Mouse (Mus musculus) testis, postnatal 10 days (tissue): Measurements from ENCODE around the gene Tmc7.

Experiments
- DNase-seq: peaks from one replicate; pipeline ENCODE4 v3.0.0; 2021; ENCODE audit warnings: low spot score

The Tmc7 gene

GRCm38 (mm10) chr7:118585856-118586255 is 1.3 kb upstream of the Tmc7 start:
- DNase-seq, result no peak

- no peak for DNase-seq
Observed at GRCm38 (mm10) chr7:118584926-118585325, 390 bp upstream of the Tmc7 start.

DNA sequence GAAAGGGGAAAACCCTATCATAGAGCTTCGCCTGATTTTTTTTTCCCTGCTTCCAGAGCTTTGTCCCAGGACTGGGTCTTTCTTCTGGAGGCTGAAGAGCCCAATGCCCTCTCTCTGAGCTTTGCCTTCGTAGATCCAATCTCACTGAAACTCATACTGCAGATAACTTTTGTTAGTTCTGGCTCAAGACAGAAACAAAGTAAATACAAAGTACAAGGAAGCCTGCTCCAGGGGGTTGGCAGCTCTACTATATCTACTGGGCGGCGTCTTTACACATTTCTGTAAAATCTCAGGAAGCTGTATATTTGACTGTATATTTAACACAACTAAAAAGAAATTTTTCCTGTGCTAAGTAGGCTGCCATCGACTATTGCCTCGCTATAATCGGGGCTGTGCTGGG is 715 bp downstream of the Tmc7 start:
- no peak for DNase-seq

DNA sequence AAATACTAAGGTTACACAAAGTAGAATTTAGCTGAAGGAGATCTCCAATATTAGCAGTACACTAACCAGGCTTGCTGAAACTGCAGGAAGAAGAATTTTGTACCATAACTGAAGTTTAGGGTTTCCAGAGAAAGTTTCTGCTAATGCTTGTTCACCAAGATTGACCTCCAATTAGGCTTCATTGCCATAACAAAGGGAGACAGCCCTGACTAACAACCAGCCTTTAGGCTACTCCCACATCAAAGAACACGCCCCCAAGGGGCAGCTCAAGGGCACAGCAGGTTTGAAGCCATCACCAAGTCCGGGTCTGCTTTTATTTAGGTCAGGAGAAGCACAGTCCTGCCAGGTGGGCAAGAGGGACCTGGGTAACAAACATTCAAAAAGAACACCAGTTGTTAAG is 4.6 kb downstream of the Tmc7 start:
- no peak for DNase-seq

DNA sequence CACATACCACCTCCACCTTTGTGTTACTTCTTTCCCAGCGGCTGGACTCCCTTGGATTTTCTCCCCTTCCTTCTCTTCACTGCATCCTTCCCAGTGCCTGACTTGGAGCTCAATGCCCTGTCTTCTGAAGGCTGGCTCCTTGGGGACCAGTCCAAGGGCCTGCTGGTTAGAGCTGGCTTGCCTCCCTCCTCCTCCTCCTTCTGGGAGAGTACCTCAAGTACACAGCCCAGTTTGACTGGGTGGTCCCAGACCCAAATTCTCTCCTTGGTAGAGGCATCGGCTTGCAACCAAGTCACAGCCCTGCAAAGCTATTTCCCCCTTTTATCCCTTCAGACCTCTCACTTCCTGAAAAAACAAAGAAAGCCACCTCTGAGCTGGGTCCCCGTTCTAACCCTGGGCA is 6.3 kb downstream of the Tmc7 start:
- DNase-seq, result no peak

DNA sequence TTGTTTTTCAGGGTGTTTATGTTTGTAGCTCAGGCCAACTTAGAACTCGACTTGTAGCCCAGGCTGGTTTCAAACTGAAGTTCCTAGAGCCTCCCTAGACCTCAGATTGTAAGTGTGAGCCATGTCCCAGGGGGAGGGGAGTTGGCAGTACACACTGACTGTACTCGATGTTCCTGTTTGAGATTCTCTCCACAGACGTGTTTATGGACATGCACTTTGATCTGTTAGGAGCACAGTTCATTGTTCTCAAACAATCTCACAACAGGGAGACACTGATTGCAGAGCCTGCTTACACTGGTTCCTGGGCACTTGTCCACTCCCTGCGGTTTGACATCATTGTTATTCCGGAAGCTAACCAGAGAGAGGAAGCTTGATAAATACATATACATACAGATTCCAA is 12.5 kb downstream of the Tmc7 start:
- DNase-seq, result no peak

- no peak for DNase-seq
Observed at GRCm38 (mm10) chr7:118571350-118571749, 13.2 kb downstream of the Tmc7 start.

GRCm38 (mm10) chr7:118569121-118569543 is 15.4 kb downstream of the Tmc7 start:
- DNase-seq, result no peak

- no peak for DNase-seq
Observed at GRCm38 (mm10) chr7:118554290-118554689, 30.2 kb downstream of the Tmc7 start.

DNA sequence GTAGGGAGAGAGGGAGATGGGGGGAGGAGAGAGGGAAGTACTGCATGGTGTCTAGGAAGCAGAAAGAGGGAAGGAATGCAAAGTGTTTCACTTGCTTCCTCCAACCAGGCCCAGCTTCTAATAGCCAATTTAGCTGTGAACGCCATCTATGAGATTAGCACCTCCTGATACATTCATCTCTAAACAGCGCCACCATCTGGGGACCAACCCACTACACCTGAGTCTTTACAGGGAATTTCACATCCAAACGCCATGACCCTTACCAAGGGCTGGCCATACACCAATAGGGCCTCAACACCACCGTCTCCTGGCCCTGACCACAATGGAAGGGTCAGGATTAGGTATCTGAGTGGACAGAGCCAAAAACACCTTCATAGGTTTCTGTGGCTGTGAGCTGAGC is 30.7 kb downstream of the Tmc7 start:
- no peak for DNase-seq

GRCm38 (mm10) chr7:118547451-118547850 is 37.1 kb downstream of the Tmc7 start:
- no peak for DNase-seq

- no peak for DNase-seq
Observed at GRCm38 (mm10) chr7:118544128-118544527, 40.4 kb downstream of the Tmc7 start.

DNA sequence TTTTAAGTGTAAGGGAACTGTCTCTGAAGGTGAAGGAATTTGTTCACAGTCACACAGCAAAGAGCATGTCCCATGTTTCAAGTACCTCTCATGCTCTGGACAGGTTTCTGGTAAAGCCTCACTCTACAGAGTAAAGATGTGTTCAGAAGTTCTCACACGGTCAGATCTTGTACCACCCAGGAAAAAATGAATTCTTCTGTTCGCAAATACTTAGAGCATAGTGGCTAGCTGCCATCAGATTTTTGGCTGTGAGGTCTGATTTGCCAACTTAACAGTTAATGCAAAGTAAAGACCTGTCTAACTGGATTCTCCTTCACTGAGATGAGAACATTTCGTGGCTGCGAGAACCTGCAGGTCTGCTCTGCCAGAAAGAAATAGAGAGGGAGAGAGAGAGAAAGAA is 49.5 kb downstream of the Tmc7 start:
- no peak for DNase-seq

DNA sequence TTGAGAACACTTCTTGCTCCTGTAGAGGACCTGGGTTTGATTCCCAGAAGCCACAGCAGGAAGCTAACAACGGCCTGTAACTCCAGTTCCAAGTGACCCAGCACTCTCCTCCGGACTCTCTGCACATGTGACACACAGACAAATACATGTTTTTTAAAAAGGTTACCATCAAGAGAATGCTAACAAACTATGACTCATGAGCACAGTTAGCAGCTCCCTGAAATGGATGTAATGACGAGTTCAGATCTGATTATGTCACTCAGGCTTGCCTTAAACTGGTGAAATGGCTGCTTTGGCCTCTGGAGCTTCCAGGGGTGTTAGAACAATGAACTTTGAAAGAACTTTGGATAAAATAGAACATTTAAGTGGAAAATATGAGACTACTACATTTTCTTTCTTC is 50.2 kb downstream of the Tmc7 start:
- no peak for DNase-seq

GRCm38 (mm10) chr7:118533178-118533578 is 51.4 kb downstream of the Tmc7 start, which contains the start of gene Coq7:
Gene Coq7 (minus strand): TSS chr7:118533356.
- no peak for DNase-seq

- DNase-seq, result peak; percentile 98
Observed at GRCm38 (mm10) chr7:118532519-118533177, 51.9 kb downstream of the Tmc7 start.

- no peak for DNase-seq
Observed at GRCm38 (mm10) chr7:118526967-118527366, 57.6 kb downstream of the Tmc7 start.

DNA sequence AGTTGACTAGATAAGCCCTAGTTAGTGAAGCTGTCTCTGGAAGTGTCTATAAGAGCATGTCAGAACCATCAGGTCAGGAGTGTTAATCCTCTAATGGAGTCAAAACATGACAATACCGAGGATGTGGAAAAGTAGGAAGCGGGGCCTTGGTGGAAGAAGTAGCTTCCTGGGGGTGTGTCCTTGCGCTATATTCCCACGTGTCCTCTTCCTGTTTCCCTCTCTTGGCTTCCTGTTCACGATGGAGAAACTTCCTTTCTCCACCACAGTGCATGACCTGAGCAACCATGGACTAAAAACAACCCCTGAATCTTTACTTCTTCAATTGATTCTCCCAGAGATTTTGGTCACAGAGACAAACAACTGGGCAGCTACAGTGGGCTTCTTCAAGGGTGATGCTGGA is 62.5 kb downstream of the Tmc7 start:
- no peak for DNase-seq

GRCm38 (mm10) chr7:118519661-118520060 is 64.9 kb downstream of the Tmc7 start:
- DNase-seq, result no peak

DNA sequence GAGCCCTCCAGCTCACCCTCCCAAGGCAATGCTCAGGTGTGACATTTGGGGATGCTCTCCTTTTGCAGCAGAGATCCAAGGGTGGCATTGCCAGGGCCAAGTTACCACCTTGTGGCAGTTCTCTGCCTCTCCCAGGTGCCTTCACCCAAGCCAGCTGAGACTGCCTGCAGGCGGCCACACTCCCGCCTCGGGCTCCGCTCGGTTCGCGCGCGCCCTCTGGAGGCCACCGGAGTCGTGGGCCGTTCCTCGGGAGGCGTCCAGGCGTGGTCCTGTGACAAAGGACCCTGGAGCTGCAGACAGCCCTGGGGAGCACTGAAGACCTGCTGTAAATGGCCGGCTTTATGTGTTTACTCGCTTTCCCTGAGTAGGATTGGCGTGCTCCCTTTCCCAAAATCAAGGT is 65.8 kb downstream of the Tmc7 start:
- DNase-seq, result peak; percentile 93

- DNase-seq, result no peak
Observed at GRCm38 (mm10) chr7:118517819-118518218, 66.7 kb downstream of the Tmc7 start.

DNA sequence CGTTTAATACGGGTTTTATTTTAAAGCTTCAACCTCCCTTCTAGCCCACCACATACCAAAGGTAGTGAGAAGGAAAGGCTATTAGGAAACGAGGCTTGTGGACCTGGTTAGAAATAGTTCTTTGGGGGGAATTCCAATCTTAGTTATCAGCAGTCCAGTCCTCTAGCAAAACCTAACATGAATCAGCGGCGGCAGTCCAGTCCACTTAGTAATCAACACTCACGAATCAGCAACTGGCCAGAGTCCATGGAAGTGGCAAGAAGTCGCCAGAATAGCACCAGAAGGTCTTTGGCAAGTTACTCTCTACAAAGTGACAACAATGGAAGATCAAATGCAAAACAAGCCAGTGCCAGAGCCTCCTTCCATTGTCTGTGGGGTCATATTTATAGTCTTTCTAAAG is 76.0 kb downstream of the Tmc7 start:
- DNase-seq, result no peak

DNA sequence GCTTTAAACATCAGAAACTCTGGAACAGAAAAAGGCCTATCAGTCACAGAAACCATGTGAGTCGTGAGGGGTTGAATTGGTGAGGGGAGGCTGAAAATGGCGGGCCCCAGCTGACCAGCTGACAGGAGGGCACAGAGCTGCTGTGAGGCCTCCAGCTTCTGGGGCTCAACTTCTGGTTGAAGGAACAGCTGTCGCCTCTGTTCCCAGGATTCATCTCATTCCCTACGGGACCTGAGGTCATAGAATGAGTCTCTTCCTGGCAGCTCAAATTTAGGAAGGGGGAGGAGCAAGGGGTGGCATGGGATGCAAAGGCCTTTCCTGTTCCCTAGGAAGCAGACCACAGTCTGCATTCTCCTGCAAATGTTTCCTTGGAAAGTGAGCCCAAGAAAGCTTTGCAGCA is 80.7 kb downstream of the Tmc7 start:
- DNase-seq, result no peak

DNA sequence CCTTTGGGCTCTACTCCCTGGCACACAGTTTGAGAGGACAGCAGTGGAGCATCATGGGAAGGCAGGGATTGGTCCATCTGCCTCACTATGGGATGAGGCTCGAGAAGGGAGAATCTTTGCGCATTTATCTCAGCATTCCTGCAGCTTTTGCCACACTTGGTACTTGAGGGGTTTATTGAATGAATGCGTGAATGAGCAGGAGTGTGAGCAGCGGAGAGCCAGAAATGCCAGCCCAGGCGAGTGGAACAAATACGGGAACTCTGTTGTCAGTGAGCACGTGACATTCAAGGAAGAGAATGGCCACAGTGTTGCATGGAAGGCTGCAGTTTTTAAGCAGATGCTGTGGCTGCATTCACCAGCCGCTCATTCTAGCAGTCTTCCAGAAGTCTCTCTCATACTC is 82.2 kb downstream of the Tmc7 start:
- no peak for DNase-seq
